Mouse (Mus musculus) adrenal gland (tissue): ENCODE measurements around the gene Pgpep1.

Experiments
- intact Hi-C: fragments of 180-260 bp; cut with DNase I; formaldehyde crosslinking; loops from one replicate; pipeline ENCODE4 v1.15.1; 2025

Gene Pgpep1

GRCm38 (mm10) chr8:70610796-70611771 is 49.1 kb downstream of the Pgpep1 start:
- intact Hi-C loops: no loop called here

- intact Hi-C loops: no loop called here
Observed at GRCm38 (mm10) chr8:70609849-70610795, 50.1 kb downstream of the Pgpep1 start.

- intact Hi-C loops: no loop called here
Observed at GRCm38 (mm10) chr8:70609368-70609848, 50.8 kb downstream of the Pgpep1 start.

GRCm38 (mm10) chr8:70608749-70609367 is 51.3 kb downstream of the Pgpep1 start, which contains the start of gene Ssbp4:
Gene Ssbp4 (minus strand): TSS chr8:70608872.
- intact Hi-C loops: no loop called here

GRCm38 (mm10) chr8:70607898-70608748 is 52.1 kb downstream of the Pgpep1 start:
- intact Hi-C loops: no loop called here

- intact Hi-C loops: no loop called here
Observed at GRCm38 (mm10) chr8:70607603-70607897, 52.6 kb downstream of the Pgpep1 start.

GRCm38 (mm10) chr8:70606780-70607602 is 53.2 kb downstream of the Pgpep1 start:
- intact Hi-C loops: no loop called here

GRCm38 (mm10) chr8:70605871-70606779 is 54.1 kb downstream of the Pgpep1 start:
- intact Hi-C loops: no loop called here

- intact Hi-C loops: no loop called here
Observed at GRCm38 (mm10) chr8:70604558-70604957, 55.6 kb downstream of the Pgpep1 start.

GRCm38 (mm10) chr8:70602139-70602811 is 57.9 kb downstream of the Pgpep1 start:
- intact Hi-C loops: no loop called here

GRCm38 (mm10) chr8:70601271-70601649 is 58.9 kb downstream of the Pgpep1 start:
- intact Hi-C loops: no loop called here

GRCm38 (mm10) chr8:70600473-70601270 is 59.5 kb downstream of the Pgpep1 start:
- intact Hi-C loops: no loop called here

- intact Hi-C loops: no loop called here
Observed at GRCm38 (mm10) chr8:70599507-70600290, 60.5 kb downstream of the Pgpep1 start.

- intact Hi-C loops: no loop called here
Observed at GRCm38 (mm10) chr8:70598722-70599121, 61.5 kb downstream of the Pgpep1 start.

- intact Hi-C loops: no loop called here
Observed at GRCm38 (mm10) chr8:70598283-70598682, 61.9 kb downstream of the Pgpep1 start.
